Mouse (Mus musculus) CH12.LX (cell line): ENCODE results near the gene Six3. TPM values are rescaled to one million over a fixed set of nuclear protein-coding genes. Genes with fewer than 3 reads are reported as not detected.

Experiments used
- DNase-seq: peaks from one replicate; pipeline ENCODE4 v3.0.0-alpha.2; 2013; ENCODE audit errors: extremely low read depth
- H3K27ac ChIP-seq: 2 replicates; pipeline ENCODE4 v1.5.1; 2012; ENCODE audit warnings: low read depth, mild to moderate bottlenecking, control low read depth, moderate library complexity; ENCODE audit not compliant: insufficient read depth
- H3K27me3 ChIP-seq: replicated peaks from 2 replicates; pipeline ENCODE3; 2012; ENCODE audit warnings: inconsistent platforms
- H3K36me3 ChIP-seq, 2 experiments: replicated peaks in 1 of 2; 2 replicates each; pipeline versions ENCODE3 to v1.6.1; 2012; ENCODE audit warnings: inconsistent platforms in 1 of 2, low read length in 1 of 2, mild to moderate bottlenecking in 1 of 2, mixed read lengths in 1 of 2, moderate library complexity in 1 of 2; ENCODE audit not compliant: control insufficient read depth in 1 of 2, insufficient read depth in 1 of 2
- H3K4me1 ChIP-seq, 2 experiments: 2 replicates each; pipeline ENCODE4 v1.6.1; 2012; ENCODE audit warnings: inconsistent platforms in 1 of 2, moderate library complexity in 1 of 2; ENCODE audit not compliant: insufficient read depth in 2 of 2, control insufficient read depth in 1 of 2
- H3K4me2 ChIP-seq: 2 replicates; pipeline ENCODE4 v1.6.1; 2012; ENCODE audit warnings: low read depth, mild to moderate bottlenecking, control low read depth; ENCODE audit not compliant: poor library complexity, insufficient read depth, severe bottlenecking
- H3K4me3 ChIP-seq, 3 experiments: fragments of 150-350 bp in 1 of 3; sonication (generic) in 1 of 3; replicated peaks in 1 of 3; 2 replicates each; pipeline versions ENCODE3 to v1.5.1; 2011 to 2012; ENCODE audit warnings: low read depth in 2 of 3, low read length in 2 of 3, mild to moderate bottlenecking in 2 of 3, moderate library complexity in 2 of 3, control low read depth in 1 of 3, improper control_type of control experiment in 1 of 3, inconsistent platforms in 1 of 3, mixed read lengths in 1 of 3; ENCODE audit not compliant: poor library complexity in 1 of 3
- H3K79me2 ChIP-seq: replicated peaks from 2 replicates; pipeline ENCODE4 v1.6.1; 2012; ENCODE audit warnings: mild to moderate bottlenecking, moderate library complexity; ENCODE audit not compliant: control insufficient read depth, poor library complexity, insufficient read depth, severe bottlenecking; ENCODE audit errors: extremely low read depth
- H3K9ac ChIP-seq: 2 replicates; pipeline ENCODE4 v1.6.1; 2012; ENCODE audit warnings: low read depth, mild to moderate bottlenecking, control low read depth, moderate library complexity; ENCODE audit not compliant: insufficient read depth
- H3K9me3 ChIP-seq: replicated peaks from 2 replicates; pipeline ENCODE3; 2012; ENCODE audit warnings: low read length, inconsistent platforms, mixed read lengths
- BHLHE40 ChIP-seq: IDR thresholded peaks from 2 replicates; pipeline ENCODE4 v1.6.1; 2011; ENCODE audit warnings: mild to moderate bottlenecking, low read depth, low read length, improper control_type of control experiment
- CHD1 ChIP-seq: IDR thresholded peaks from 2 replicates; pipeline ENCODE4 v1.6.1; 2012; ENCODE audit warnings: low read depth, low read length, improper control_type of control experiment, inconsistent platforms
- ELF1 ChIP-seq: IDR thresholded peaks from 2 replicates; pipeline ENCODE4 v1.6.1; 2014; ENCODE audit warnings: low read depth, mild to moderate bottlenecking, inconsistent platforms, low read length, improper control_type of control experiment
- GABPA ChIP-seq: IDR thresholded peaks from 2 replicates; pipeline ENCODE4 v1.6.1; 2012; ENCODE audit warnings: low read depth, low read length, improper control_type of control experiment, inconsistent platforms; ENCODE audit not compliant: insufficient replicate concordance
- HCFC1 ChIP-seq: IDR thresholded peaks from 2 replicates; pipeline ENCODE4 v1.6.1; 2012; ENCODE audit warnings: low read depth, mild to moderate bottlenecking, inconsistent platforms, low read length, improper control_type of control experiment
- IRF4 ChIP-seq: IDR thresholded peaks from 2 replicates; pipeline ENCODE4 v1.6.1; 2014; ENCODE audit warnings: low read depth, mild to moderate bottlenecking, inconsistent platforms, low read length, improper control_type of control experiment
- KAT2A ChIP-seq: IDR thresholded peaks from 2 replicates; pipeline ENCODE4 v1.6.1; 2012; ENCODE audit warnings: low read length, improper control_type of control experiment, inconsistent platforms; ENCODE audit not compliant: insufficient replicate concordance
- MYC ChIP-seq: IDR thresholded peaks from 2 replicates; pipeline ENCODE4 v1.6.1; 2011; ENCODE audit warnings: low read depth, mild to moderate bottlenecking, improper control_type of control experiment, low read length
- NRF1 ChIP-seq: IDR thresholded peaks from 2 replicates; pipeline ENCODE4 v1.6.1; 2014; ENCODE audit warnings: low read depth, mild to moderate bottlenecking, inconsistent platforms, low read length, improper control_type of control experiment, moderate library complexity
- RCOR1 ChIP-seq: conservative IDR thresholded peaks from 2 replicates; pipeline ENCODE4 v1.6.1; 2012; ENCODE audit warnings: low read depth, mild to moderate bottlenecking, inconsistent platforms, low read length, improper control_type of control experiment
- SMC3 ChIP-seq: IDR thresholded peaks from 2 replicates; pipeline ENCODE4 v1.6.1; 2011; ENCODE audit warnings: low read depth, low read length, improper control_type of control experiment
- TCF12 ChIP-seq: IDR thresholded peaks from 2 replicates; pipeline ENCODE4 v1.6.1; 2014; ENCODE audit warnings: low read depth, mild to moderate bottlenecking, inconsistent platforms, low read length, improper control_type of control experiment
- UBTF ChIP-seq: IDR thresholded peaks from 2 replicates; pipeline ENCODE4 v1.6.1; 2012; ENCODE audit warnings: low read depth, mild to moderate bottlenecking, inconsistent platforms, low read length, improper control_type of control experiment, moderate library complexity
- ZC3H11A ChIP-seq: IDR thresholded peaks from 2 replicates; pipeline ENCODE4 v1.6.1; 2012; ENCODE audit warnings: low read depth, mild to moderate bottlenecking, inconsistent platforms, low read length, improper control_type of control experiment
- ZKSCAN1 ChIP-seq: IDR thresholded peaks from 2 replicates; pipeline ENCODE4 v1.6.1; 2012; ENCODE audit warnings: low read depth, inconsistent platforms, low read length, improper control_type of control experiment, borderline replicate concordance
- ZNF384 ChIP-seq: IDR thresholded peaks from 2 replicates; pipeline ENCODE4 v1.6.1; 2012; ENCODE audit warnings: low read depth, low read length, improper control_type of control experiment, inconsistent platforms
- dilution Hi-C: fragments of 300-500 bp; cut with MboI; formaldehyde crosslinking; loops from 2 replicates; pipeline ENCODE4 v1.14.3; 2020; ENCODE audit warnings: low sequenced_read_pairs; ENCODE audit not compliant: extremely low pct_unique_long_range_greater_than_20kb, extremely low pct_ligation_motif_present
- in situ Hi-C: fragments of 300-500 bp; cut with MboI; formaldehyde crosslinking; loops from 3 replicates; pipeline ENCODE4 v1.14.3; 2019; ENCODE audit warnings: low sequenced_read_pairs, low pct_ligation_motif_present, low pct_unique_long_range_greater_than_20kb, mixed read lengths
- polyA plus RNA-seq: library from polyadenylated mRNA; unstranded; fragments of >175 nt; gene quantifications from 2 replicates; pipeline ENCODE4 v1.2.1, GENCODE M21; 2012; ENCODE audit warnings: low read depth; ENCODE audit not compliant: insufficient read length
- total RNA-seq, 2 experiments: library from RNA; depleted of rRNA; stranded (reverse); fragments of 300-350 nt in 1 of 2; fragments of >200 nt in 1 of 2; gene quantifications; 2 replicates each; pipeline ENCODE4 v1.2.3; 2012 to 2014

Gene Six3
- total and polyA plus RNA-seq, 3 experiments, result not detected

DNA sequence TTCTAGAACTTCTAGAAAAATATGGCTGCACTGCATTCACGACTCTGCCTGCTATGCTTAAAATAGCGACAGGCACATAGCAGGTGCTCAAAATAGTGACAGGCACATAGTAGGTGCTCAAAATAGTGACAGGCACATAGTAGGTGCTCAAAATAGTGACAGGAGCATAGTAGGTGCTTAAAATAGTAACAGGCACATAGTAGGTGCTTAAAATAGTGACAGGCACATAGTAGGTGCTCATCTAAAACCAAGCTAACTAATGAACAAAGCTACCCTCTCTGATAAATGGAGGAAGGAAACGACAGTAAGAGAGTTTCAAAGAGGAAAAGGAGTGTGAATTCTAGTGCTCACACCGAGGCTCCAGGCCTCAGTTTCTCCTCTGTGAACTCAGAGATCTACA is 29.2 kb upstream of the Six3 start:
- no peaks in the 10 kb centered on the region for H3K79me2 ChIP-seq

DNA sequence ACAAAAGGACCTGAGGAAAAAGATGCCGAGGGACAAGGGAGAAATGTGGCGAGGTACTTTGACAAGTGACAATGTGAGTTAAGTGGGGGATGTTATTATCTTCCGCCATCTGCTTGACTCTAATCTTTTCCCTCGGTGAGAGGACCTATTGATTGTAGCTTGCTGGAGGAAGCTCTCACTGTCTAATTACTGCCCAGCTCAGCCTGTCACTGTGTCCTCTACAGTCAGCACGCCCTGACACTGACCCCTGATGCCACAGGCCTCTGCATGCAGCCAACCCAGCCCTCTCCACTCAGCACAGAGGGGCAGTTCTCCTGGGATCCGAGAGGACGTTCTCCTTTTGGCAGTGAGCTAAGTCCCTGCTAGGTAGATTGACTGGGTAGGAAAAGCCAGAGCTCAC is 28.8 kb upstream of the Six3 start:
- no peak overlapping the region for H3K4me3 ChIP-seq
- H3K4me2 ChIP-seq, result no peak overlapping the region
- no peak overlapping the region for H3K9ac ChIP-seq
- H3K4me1 ChIP-seq, result no peaks in the 10 kb centered on the region
- in situ Hi-C loops, result no loop called here
- H3K9me3 ChIP-seq, result no peaks in the 10 kb centered on the region
- no peak for DNase-seq
- H3K27ac ChIP-seq, result no peak overlapping the region
- no peaks in the 10 kb centered on the region for H3K27me3 ChIP-seq
- TF ChIP-seq IRF4, result no peak
- TF ChIP-seq ELF1, result no peak
- TF ChIP-seq TCF12, result no peak
- no peak for TF ChIP-seq RCOR1
- TF ChIP-seq MYC, result no peak
- TF ChIP-seq KAT2A, result no peak
- no peak for TF ChIP-seq NRF1
- no peak for TF ChIP-seq SMC3
- TF ChIP-seq ZKSCAN1, result no peak
- TF ChIP-seq CHD1, result no peak
- no peak for TF ChIP-seq BHLHE40
- no peak for TF ChIP-seq UBTF
- no peak for TF ChIP-seq GABPA
- TF ChIP-seq ZNF384, result no peak
- no peak for TF ChIP-seq ZC3H11A
- TF ChIP-seq HCFC1, result no peak
- TF ChIP-seq, all 38 proteins: peak for 0
- no peaks in the 10 kb centered on the region for H3K79me2 ChIP-seq
- dilution Hi-C loops, result no loop called here
- no peaks in the 10 kb centered on the region for H3K36me3 ChIP-seq

More for the DNA sequence above, 29.2 kb upstream of the Six3 start:
- H3K27me3 ChIP-seq, result no peaks in the 10 kb centered on the region
- no peak overlapping the region for H3K4me3 ChIP-seq
- no peaks in the 10 kb centered on the region for H3K9me3 ChIP-seq
- in situ Hi-C loops, result no loop called here
- H3K4me1 ChIP-seq, result no peaks in the 10 kb centered on the region
- no peak overlapping the region for H3K9ac ChIP-seq
- H3K36me3 ChIP-seq, result no peaks in the 10 kb centered on the region
- TF ChIP-seq SMC3 (no peak), ZKSCAN1 (peak; percentile 95)
- DNase-seq, result no peak
- H3K27ac ChIP-seq, result no peak overlapping the region
- dilution Hi-C loops, result no loop called here
- no peak overlapping the region for H3K4me2 ChIP-seq
